Mouse (Mus musculus) hindbrain, embryonic 11.5 days (tissue): ENCODE results near the gene Med25. TPM values are rescaled to one million over a fixed set of nuclear protein-coding genes. Genes with fewer than 3 reads are reported as not detected.
A peak's percentile ranks its signal among the peaks of the same experiment; 100 is the strongest.

Experiments used
- ATAC-seq: fragments of 200-750 bp; cut with Nextera tagmentation; 2 replicates; pipeline ENCODE4 v1.8.0; 2017; ENCODE audit warnings: mild to moderate bottlenecking, moderate TSS enrichment, moderate library complexity; ENCODE audit not compliant: low FRiP score
- DNase-seq: peaks from one replicate; pipeline ENCODE4 v3.0.0-alpha.2; 2015; ENCODE audit warnings: low spot score
- H3K27ac ChIP-seq: fragments of 300-500 bp; sonication (generic); 2 replicates; pipeline ENCODE4 v1.5.1; 2014; ENCODE audit warnings: mild to moderate bottlenecking, low read depth, low read length
- H3K27me3 ChIP-seq: fragments of 300-500 bp; sonication (generic); 2 replicates; pipeline ENCODE4 v1.6.1; 2014; ENCODE audit warnings: mild to moderate bottlenecking, low read length, moderate library complexity, mixed read lengths; ENCODE audit not compliant: control insufficient read depth, insufficient read depth
- H3K36me3 ChIP-seq: fragments of 300-500 bp; sonication (generic); 2 replicates; pipeline ENCODE4 v1.6.1; 2014; ENCODE audit warnings: mild to moderate bottlenecking, low read length, moderate library complexity, mixed read lengths; ENCODE audit not compliant: control insufficient read depth, insufficient read depth
- H3K4me1 ChIP-seq: fragments of 300-500 bp; sonication (generic); replicated peaks from 2 replicates; pipeline ENCODE4 v1.6.1; 2014; ENCODE audit warnings: low read length, mixed read lengths; ENCODE audit not compliant: control insufficient read depth, insufficient read depth
- H3K4me2 ChIP-seq: fragments of 300-500 bp; sonication (generic); replicated peaks from 2 replicates; pipeline ENCODE4 v1.6.1; 2014; ENCODE audit warnings: mild to moderate bottlenecking, low read depth, low read length
- H3K4me3 ChIP-seq: fragments of 300-500 bp; sonication (generic); 2 replicates; pipeline ENCODE4 v1.5.1; 2014; ENCODE audit warnings: low read depth, low read length
- H3K9ac ChIP-seq: fragments of 300-500 bp; sonication (generic); 2 replicates; pipeline ENCODE4 v1.6.1; 2014; ENCODE audit warnings: low read depth, low read length
- H3K9me3 ChIP-seq: fragments of 300-500 bp; sonication (generic); 2 replicates; pipeline ENCODE4 v1.6.1; 2016; ENCODE audit warnings: low read length; ENCODE audit not compliant: control insufficient read depth
- WGBS: fragments of 180-500 bp; shearing (Covaris S2); extraction: QIAGEN DNeasy Blood & Tissue Kit; methylation state at CpG from one replicate; pipeline ENCODE4 v1.1.7; 2014; 5-methylcytosine and 5-hydroxymethylcytosine counted together
- polyA plus RNA-seq: library from polyadenylated mRNA; unstranded; fragments of >200 nt; fragmentation: Nextera tagmentation; extraction: Ambion mirVana; gene quantifications from 2 replicates; pipeline ENCODE4 v1.2.1, GENCODE M21; 2014

Med25 gene
- polyA plus RNA-seq, 1 experiment from 2014 or later = 76.2 TPM

DNA sequence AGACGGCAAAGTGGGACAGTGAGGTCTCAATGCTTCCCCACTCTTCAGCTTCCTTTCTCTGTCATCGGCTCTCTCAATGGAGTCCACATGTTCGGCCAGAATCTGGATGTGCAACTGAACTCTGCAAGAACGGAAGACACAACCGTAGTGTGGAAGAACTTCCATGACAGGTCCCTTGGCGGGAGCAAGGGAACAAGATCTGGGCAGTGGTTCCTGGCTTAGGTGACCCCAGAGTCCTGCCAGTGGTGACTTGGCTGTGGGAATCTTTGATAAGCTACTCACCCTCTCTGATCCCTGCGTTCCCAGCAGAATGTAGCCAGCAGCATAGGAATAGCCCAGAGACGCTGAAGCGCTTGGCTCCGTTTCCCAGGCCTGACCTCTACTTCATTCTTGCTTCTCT lies 4.0 kb upstream of the Med25 start:
- peak overlapping the region; percentile 53 for H3K4me3 ChIP-seq
- no peaks in the 10 kb centered on the region for H3K27me3 ChIP-seq
- H3K9ac ChIP-seq = peak overlapping the region; percentile 79
- H3K4me1 ChIP-seq = peaks cover 6% of the 10 kb centered on the region
- peak overlapping the region; percentile 78 for H3K27ac ChIP-seq
- peak overlapping the region; percentile 78 for H3K4me2 ChIP-seq
- no peaks in the 10 kb centered on the region for H3K9me3 ChIP-seq
- ATAC-seq = no peak
- H3K36me3 ChIP-seq = no peaks in the 10 kb centered on the region
- no peak for DNase-seq
- 41% methylated on average over 10 of the region's 10 CpGs for WGBS

- Histone ChIP-seq H3K9ac (peak within 1 kb of the TSS; percentile 79), H3K27me3 (no peaks in the 10 kb centered on the region), H3K36me3 (no peaks in the 10 kb centered on the region; the same call in 1 of the 2 replicates), H3K27ac (peak within 1 kb of the TSS; percentile 78), H3K4me3 (peak within 1 kb of the TSS; percentile 53), H3K4me2 (peak within 1 kb of the TSS; percentile 78), H3K9me3 (no peaks in the 10 kb centered on the region), H3K4me1 (peaks cover 6% of the 10 kb centered on the region)
- DNase-seq (peak; percentile 91), ATAC-seq (peak; percentile 74)
- 1% methylated on average over 34 of the region's 34 CpGs for WGBS
These were observed 3.3 kb upstream of the Med25 start, which contains the start of gene Fuz for GRCm38 (mm10) chr7:44895593-44896434. Gene Fuz, plus strand, starts transcription at chr7:44896079.

GRCm38 (mm10) chr7:44895206-44895592 lies 2.7 kb upstream of the Med25 start:
- Histone ChIP-seq H3K9ac (no peak overlapping the region), H3K27me3 (no peaks in the 10 kb centered on the region), H3K4me1 (peaks cover 7% of the 10 kb centered on the region), H3K4me2 (peak overlapping the region; percentile 78), H3K9me3 (no peaks in the 10 kb centered on the region), H3K4me3 (peak overlapping the region; percentile 53; the same call in 1 of the 2 replicates), H3K27ac (peak overlapping the region; percentile 78), H3K36me3 (peaks cover 2% of the 10 kb centered on the region; the same call in 1 of the 2 replicates)
- ATAC-seq (no peak), DNase-seq (no peak)
- WGBS = 48% methylated on average over 7 of the region's 7 CpGs

DNA sequence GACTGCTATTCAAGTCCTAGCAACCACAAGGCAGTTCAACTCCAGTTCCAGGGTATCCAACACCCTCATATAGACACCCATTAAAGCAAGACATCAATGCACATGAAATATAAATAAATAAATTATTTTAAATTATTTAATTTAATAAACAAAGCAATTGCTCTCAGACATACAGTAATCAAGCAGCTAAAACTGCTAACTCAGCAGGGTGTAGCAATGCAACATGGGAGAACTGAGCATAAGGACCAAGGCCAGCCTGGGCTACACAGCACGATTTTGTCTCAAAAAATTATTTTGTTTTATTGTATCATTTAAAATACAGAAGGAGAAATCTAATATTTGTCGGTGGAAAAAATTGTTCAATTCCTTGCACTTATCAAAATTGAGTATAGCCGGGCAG lies 1.7 kb upstream of the Med25 start:
- Histone ChIP-seq H3K9me3 (no peaks in the 10 kb centered on the region), H3K4me1 (peaks cover 7% of the 10 kb centered on the region), H3K36me3 (peaks cover 2% of the 10 kb centered on the region; the same call in 1 of the 2 replicates), H3K27ac (no peak overlapping the region), H3K27me3 (no peaks in the 10 kb centered on the region), H3K4me2 (no peak overlapping the region), H3K4me3 (no peak overlapping the region), H3K9ac (no peak overlapping the region)
- WGBS = 94% methylated on average over 3 of the region's 3 CpGs
- ATAC-seq (no peak), DNase-seq (no peak)

GRCm38 (mm10) chr7:44893197-44893596 lies 685 bp upstream of the Med25 start:
- peaks cover 7% of the 10 kb centered on the region for H3K4me1 ChIP-seq
- no peak for ATAC-seq
- H3K36me3 ChIP-seq = peaks cover 2% of the 10 kb centered on the region; the same call in 1 of the 2 replicates
- no peak overlapping the region for H3K9ac ChIP-seq
- no peak overlapping the region; the same call in 1 of the 2 replicates for H3K4me3 ChIP-seq
- H3K9me3 ChIP-seq = no peaks in the 10 kb centered on the region
- no peaks in the 10 kb centered on the region for H3K27me3 ChIP-seq
- peak overlapping the region; percentile 58 for H3K27ac ChIP-seq
- DNase-seq = no peak
- no peak overlapping the region for H3K4me2 ChIP-seq
- WGBS = 18% methylated on average over 8 of the region's 8 CpGs

GRCm38 (mm10) chr7:44891611-44892010 lies 901 bp downstream of the Med25 start:
- peak overlapping the region; percentile 87 for H3K4me2 ChIP-seq
- peak overlapping the region; percentile 94 for H3K4me3 ChIP-seq
- peak overlapping the region; percentile 91; the same call in 1 of the 2 replicates for H3K27ac ChIP-seq
- H3K9ac ChIP-seq = peak overlapping the region; percentile 94
- H3K9me3 ChIP-seq = no peaks in the 10 kb centered on the region
- H3K36me3 ChIP-seq = peaks cover 2% of the 10 kb centered on the region; the same call in 1 of the 2 replicates
- 23% methylated on average over 6 of the region's 6 CpGs for WGBS
- DNase-seq (peak; percentile 27), ATAC-seq (no peak)
- H3K27me3 ChIP-seq = no peaks in the 10 kb centered on the region
- H3K4me1 ChIP-seq = peaks cover 5% of the 10 kb centered on the region

DNA sequence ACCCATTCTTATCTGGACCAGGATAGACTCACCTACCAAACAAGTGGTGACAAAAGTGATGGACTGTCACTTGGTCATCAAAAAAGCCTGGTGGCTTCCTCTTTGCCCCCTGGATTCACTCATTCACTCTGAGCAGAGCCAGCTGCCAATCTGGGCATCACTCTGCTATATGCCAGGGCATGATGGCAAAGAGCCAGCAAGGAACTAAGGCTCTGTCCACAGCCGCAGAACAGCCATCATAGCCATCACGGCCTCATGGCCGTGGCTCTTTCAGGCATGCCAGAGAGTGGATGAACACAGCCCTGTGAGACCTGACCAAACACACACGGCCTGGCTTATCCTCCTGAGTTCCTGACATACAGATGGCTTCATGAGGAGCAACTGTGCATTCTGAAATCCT lies 1.8 kb downstream of the Med25 start:
- ATAC-seq (no peak), DNase-seq (no peak)
- peaks cover 5% of the 10 kb centered on the region; the same call in 1 of the 2 replicates for H3K36me3 ChIP-seq
- H3K4me3 ChIP-seq = peak overlapping the region; percentile 94; the same call in 1 of the 2 replicates
- no peaks in the 10 kb centered on the region for H3K9me3 ChIP-seq
- no peak overlapping the region; the same call in 1 of the 2 replicates for H3K9ac ChIP-seq
- peaks cover 5% of the 10 kb centered on the region for H3K4me1 ChIP-seq
- WGBS = 85% methylated on average over 4 of the region's 4 CpGs
- no peaks in the 10 kb centered on the region for H3K27me3 ChIP-seq
- peak overlapping the region; percentile 87 for H3K4me2 ChIP-seq
- H3K27ac ChIP-seq = no peak overlapping the region

GRCm38 (mm10) chr7:44890180-44890579 lies 2.3 kb downstream of the Med25 start:
- peaks cover 5% of the 10 kb centered on the region for H3K4me1 ChIP-seq
- no peaks in the 10 kb centered on the region for H3K27me3 ChIP-seq
- H3K9me3 ChIP-seq = no peaks in the 10 kb centered on the region
- H3K4me2 ChIP-seq = 0 out of 2 replicates have a peak overlapping the region, but pooled peaks have one; percentile 12
- H3K4me3 ChIP-seq = no peak overlapping the region
- WGBS = 94% methylated on average over 6 of the region's 7 CpGs
- H3K36me3 ChIP-seq = peaks cover 6% of the 10 kb centered on the region; the same call in 1 of the 2 replicates
- no peak for DNase-seq
- no peak for ATAC-seq
- no peak overlapping the region for H3K9ac ChIP-seq
- H3K27ac ChIP-seq = no peak overlapping the region
